Mouse (Mus musculus) spleen, postnatal 36 days (tissue): ENCODE measurements around the gene Nfkbil1.

ENCODE experiments used
- DNase-seq, 2 experiments: peaks; one replicate each; pipeline ENCODE4 v3.0.0; 2022; ENCODE audit warnings: low spot score in 2 of 2, mixed read lengths in 1 of 2

Nfkbil1 gene

DNA sequence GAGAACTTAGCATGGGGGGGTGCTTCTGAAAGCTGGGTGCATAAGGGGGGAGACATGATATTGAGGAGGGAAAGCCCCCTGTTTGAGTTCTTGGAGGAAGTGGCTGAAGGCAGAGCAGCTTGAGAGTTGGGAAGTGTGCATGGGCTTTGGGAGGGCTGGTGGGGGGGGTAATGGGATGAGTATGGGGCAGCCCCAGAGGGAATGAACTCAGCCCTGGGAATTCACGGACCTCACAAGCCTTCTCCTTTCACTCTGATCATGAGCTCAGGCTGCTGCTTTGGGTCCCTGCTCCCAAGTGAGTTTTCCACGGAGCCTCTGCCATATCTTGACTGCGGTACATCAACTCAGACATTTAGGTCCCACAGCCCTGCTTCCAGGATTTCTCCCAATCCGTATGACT is 33.1 kb downstream of the Nfkbil1 start:
- no peak for DNase-seq

DNA sequence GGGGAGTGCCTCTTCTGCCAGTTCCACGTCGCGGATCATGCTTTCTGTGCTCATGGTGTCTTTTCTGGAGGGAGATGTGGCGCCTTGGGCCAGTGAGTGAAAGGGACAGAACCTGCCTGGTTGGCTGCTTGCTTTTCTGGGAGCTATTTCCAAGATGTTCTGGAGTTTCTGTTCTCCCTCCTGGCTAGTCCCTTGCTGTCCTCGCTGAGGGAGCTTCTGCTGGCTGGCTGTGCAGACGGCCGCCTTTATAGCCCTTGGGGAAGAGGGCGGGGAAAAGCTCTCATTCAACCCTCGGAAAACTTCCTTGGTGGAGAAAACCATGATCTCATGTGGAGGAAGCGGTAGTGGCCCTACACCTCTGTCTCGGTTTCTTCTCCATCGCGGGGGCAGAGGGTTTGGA is 33.8 kb downstream of the Nfkbil1 start, which contains the start of gene Tnf:
TSS of gene Tnf (minus strand) at position 221 of the 400 bp plus-strand sequence.
- DNase-seq: peak; percentile 78 to 81

- peak; percentile 56 to 64 for DNase-seq
These were observed 34.5 kb downstream of the Nfkbil1 start for GRCm38 (mm10) chr17:35201128-35201527.

GRCm38 (mm10) chr17:35200398-35200797 is 35.2 kb downstream of the Nfkbil1 start:
- DNase-seq: peak; percentile 77 to 82

GRCm38 (mm10) chr17:35198946-35199345 is 36.6 kb downstream of the Nfkbil1 start:
- no peak for DNase-seq

DNA sequence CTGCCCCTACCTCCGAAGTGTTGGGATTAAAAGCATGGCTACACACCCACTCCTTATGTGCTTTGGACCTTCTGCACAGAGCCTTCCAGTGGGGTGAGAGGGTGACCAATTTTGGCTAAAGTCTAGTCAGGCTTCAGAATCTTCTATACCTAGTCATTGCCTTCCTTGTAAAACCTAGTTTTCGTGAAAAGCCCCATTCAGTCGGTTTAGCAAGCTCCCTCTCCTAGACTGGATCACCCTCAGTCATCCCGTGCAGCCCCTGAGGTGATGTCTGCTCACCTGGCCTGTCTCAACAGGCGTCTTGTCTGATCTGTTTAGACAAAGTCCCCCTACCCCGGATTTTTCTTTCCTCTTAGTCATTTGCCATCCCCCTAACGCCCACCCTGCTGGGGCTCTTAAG is 37.6 kb downstream of the Nfkbil1 start:
- no peak for DNase-seq

- DNase-seq: no peak
These were observed 38.5 kb downstream of the Nfkbil1 start for GRCm38 (mm10) chr17:35197126-35197525.

DNA sequence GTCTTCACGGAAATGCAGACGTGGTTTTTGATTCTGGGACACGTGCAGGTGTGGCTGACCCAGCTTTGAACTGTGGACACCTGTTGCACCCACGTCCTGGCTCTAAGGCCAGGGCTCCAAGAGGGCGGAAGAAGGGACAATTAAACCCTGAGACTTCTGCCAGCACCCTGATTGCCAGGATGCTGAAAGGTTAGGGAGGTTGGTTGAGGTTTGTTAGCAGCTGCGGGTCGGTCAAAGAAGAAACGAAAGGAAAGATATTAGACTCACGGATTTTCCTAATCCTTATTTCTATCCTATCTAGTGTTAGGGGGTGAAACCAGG is 39.3 kb downstream of the Nfkbil1 start:
- no peak for DNase-seq

DNA sequence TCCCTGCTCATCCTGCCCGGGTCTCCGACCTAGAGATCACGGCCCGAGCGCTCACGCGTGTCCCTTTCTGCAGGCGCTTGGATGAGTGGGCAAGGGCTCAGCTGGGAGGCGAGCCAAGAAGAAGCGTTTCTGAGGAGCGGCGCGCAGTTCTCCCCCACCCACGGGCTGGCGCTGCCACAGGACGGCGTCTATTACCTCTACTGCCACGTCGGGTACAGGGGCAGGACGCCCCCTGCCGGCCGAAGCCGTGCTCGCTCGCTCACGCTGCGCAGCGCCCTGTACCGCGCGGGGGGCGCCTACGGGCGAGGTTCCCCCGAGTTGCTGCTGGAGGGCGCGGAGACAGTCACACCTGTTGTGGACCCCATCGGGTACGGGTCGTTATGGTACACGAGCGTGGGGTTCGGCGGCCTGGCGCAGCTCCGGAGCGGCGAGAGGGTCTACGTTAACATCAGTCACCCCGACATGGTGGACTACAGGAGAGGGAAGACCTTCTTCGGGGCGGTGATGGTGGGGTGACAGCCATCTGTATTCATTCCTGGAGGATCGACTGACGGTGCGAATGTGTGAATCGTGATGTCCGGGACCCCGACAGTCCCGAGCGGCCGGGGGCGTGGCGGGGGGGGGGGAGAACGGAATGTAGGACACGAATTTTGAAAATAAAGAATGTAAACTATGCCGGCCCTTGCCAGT is 39.8 kb downstream of the Nfkbil1 start:
- peak; percentile 88 for DNase-seq

- peak in 1 of 2 experiments; percentile 62 for DNase-seq
These were observed 40.6 kb downstream of the Nfkbil1 start for GRCm38 (mm10) chr17:35194844-35195630.

GRCm38 (mm10) chr17:35193881-35194843 is 41.4 kb downstream of the Nfkbil1 start, which contains the start of gene Ltb:
Ltb (plus strand) TSS chr17:35194439.
- DNase-seq: peak; percentile 93 to 94

DNA sequence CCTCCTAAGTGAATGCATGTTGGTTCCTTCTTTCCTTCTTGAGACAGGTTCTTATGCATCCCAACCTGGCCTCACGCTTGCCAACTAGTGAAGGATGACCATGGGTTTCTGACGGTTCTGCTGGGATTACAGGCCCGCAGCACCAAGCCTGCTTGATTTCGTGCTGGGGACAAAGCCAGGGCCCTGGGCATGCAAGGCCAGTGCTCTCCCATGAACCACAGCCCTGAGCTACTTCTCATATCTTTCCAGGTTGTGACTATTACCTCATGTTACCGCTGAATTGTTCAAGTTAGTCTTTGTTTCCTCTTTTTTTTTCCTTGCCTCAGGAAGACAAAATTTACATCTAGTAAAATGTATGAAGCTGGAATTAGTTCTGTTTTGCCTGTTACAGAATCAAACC is 42.7 kb downstream of the Nfkbil1 start:
- DNase-seq: no peak

DNA sequence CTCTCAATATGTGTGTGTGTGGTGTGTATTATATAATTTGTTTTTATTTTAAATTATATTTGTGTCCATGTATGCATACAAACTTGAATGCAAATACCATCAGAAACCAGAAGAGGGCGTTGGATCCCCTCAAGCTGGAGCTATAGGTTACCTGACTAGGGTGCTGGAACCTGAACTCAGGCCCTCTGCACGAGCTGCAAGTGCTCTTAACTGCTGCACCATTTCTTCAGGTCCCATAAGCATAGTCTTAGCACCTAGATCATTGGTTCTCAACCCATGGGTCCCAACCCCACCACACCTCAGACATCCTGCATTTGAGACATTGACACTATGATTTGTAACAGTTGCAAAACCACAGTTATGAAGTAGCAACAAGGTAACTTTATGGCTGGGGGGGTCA is 43.9 kb downstream of the Nfkbil1 start:
- DNase-seq: no peak

DNA sequence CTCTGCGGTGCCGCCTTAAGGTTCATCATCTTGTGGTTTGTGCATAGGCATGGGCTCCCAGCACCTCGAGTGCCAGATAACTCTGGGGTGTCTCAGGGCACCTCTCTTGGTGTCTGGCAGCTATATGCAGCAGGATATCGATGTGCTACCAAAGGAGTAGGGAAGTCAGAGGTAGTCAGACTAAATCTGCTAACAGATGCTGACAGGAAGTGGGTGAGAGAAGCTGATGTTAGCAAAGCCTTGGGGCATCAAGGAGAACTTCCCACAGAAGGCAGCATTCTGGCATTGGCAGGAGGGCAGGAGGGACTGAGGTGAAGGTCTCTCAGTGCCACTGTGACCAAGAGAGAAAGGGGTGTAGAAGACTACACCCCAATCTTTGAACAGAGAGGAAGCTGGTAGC is 45.5 kb downstream of the Nfkbil1 start:
- DNase-seq: peak; percentile 69 to 74

GRCm38 (mm10) chr17:35189186-35189585 is 46.4 kb downstream of the Nfkbil1 start:
- DNase-seq: peak; percentile 65 to 76

GRCm38 (mm10) chr17:35187959-35188610 is 47.5 kb downstream of the Nfkbil1 start, which contains the start of gene Lst1:
Lst1 (minus strand) TSS chr17:35188439.
- peak in 1 of 2 experiments; percentile 51 for DNase-seq

DNA sequence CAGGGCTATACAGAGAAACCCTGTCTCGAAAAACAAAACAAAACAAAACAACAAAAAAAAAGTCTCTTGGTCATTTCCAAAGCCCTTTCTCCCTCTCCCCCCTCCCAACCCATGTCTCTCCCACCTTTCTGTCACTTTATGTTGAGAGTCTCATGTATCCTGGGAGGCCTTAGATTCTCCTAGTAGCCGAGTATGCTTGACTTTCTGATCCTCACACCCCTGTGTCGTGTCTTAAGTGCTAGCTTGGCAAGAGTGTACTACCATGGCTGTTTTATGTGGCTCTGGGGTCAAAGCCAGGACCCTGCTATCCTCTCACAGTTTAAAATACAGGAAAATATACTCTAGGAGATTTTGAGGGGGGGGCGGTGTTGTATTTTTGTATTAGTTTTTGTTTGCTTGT is 48.2 kb downstream of the Nfkbil1 start:
- no peak for DNase-seq

DNA sequence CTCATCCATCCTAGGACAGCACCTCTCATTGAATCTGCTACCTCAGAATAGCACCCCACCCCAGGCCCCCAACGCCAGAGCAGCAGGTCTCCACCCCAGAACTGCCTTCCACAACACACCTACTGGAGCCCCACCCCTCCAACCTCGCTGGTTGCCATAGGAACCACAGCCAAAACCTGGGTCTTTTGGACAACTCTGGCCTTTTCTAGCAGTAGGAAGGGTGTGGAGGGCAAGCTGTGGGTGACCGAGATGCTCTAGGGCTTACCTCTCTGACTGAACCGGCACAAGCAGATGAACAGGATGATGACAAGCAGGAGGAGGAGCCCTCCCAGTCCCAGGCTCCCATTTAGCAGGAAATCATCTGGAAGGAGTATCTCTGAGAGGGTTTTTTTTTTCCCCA is 48.9 kb downstream of the Nfkbil1 start:
- peak; percentile 84 to 86 for DNase-seq

- peak; percentile 82 to 91 for DNase-seq
These were observed 49.7 kb downstream of the Nfkbil1 start for GRCm38 (mm10) chr17:35185639-35186611.

- DNase-seq: no peak
These were observed 55.5 kb downstream of the Nfkbil1 start for GRCm38 (mm10) chr17:35180093-35180492.
